Mouse (Mus musculus) large intestine, adult 2 months (tissue): Measurements from ENCODE around the gene Fam149a. TPM values are rescaled to one million over a fixed set of nuclear protein-coding genes. Genes with fewer than 3 reads are reported as not detected.
A peak's percentile ranks its signal among the peaks of the same experiment; 100 is the strongest.

Experiments
- DNase-seq: peaks from one replicate; pipeline ENCODE4 v3.0.0-alpha.2; 2012; ENCODE audit warnings: low read depth, low spot score
- WGBS: fragments of 180-500 bp; shearing (Covaris S2); methylation state at CpG from one replicate; pipeline ENCODE4 v1.1.7; 2018; 5-methylcytosine and 5-hydroxymethylcytosine counted together
- polyA plus RNA-seq: library from polyadenylated mRNA; depleted of rRNA; stranded (reverse); fragments of >200 nt; gene quantifications from 2 replicates; pipeline ENCODE4 v1.2.3, GENCODE M21; 2012; rRNA removed

Gene Fam149a
- 1.8 and 1.9 TPM in 2 replicates for polyA plus RNA-seq

DNA sequence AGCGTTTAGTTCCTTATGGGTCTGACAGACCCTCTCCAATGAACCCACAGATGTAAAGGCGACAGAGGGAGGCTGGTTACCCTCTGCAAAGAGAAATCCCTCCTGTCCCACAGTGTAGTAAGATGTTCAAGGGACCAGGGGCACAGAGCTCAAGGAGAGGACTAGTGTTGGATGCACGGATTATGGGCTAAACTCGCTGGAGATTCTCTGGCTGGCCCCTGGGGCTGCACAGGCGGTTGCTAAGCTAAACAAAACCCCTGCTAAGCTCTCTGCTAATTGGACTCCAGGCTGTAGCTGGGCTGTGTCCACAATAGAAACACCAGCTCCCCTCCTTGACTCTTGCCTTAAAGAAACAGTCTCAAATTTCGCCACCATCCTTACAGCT lies at the start of gene Fam149a:
Fam149a (minus strand) TSS at position 329 of the 385 bp plus-strand sequence.
- WGBS: 13% methylated on average over 6 of the region's 6 CpGs
- DNase-seq: no peak

DNA sequence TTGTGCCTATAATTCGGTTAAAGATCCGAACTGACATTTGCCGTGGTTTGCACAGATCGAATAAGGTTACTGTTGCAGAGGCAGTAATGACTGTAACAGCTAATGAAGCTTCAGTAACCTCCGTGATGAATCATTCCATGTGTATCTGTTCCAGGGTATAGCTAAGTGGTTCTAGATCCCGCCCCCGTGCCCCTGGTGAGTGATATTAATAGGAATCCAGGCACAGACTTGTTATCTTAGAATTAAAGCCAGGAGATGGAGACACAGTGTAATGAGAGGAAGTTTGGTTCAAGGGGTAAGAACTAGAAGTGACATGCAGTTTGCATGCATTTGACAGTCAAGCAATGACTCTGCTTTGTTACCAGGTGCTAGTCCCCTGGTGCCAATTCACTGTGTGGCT lies 38.1 kb upstream of the Fam149a start:
- WGBS: 91% methylated on average over 7 of the region's 7 CpGs
- DNase-seq: no peak

DNA sequence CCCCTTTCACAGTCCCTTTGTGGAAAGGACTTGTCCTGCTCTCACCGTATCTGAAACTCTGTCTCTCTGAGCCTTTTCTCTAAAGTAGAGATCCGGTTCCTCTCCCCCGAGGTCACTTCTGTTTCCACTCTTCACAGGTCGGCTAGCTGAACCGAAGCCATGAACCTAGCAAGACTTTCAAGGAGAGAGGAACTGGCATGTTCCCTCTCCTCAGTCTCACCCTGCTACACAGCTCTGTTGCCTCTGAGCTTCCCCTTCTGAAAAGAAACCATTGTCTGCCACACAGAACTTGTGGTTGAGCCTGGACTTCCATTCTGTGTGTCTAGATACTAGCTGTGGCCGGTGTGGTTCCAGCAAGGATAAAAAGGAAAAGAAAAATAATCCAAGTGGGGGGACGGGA lies 32.9 kb upstream of the Fam149a start:
- WGBS: 84% methylated on average over 7 of the region's 7 CpGs
- DNase-seq: no peak

DNA sequence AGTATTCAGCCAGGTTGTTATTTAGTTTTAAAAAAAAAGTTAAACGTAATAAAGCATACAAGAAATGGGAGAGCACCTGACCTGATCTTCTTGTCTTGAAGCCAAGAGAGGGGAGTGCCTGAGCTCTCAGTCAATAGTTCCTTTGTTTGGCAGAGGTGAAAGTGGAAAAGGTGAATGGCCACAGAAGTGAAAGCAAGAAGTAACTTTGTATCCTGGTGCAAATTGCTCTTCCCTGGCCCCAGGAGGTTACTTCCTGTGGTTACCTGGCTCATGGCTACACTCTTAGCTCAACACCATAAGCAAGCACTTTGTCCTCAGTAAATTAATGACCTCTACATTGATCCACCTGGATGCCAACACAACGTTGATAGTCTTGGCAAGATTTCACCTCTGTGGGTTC lies 28.8 kb upstream of the Fam149a start, which contains the start of gene Tlr3:
Tlr3 (minus strand) TSS at position 199 of the 400 bp plus-strand sequence.
- 19% methylated on average over 2 of the region's 2 CpGs for WGBS
- peak; percentile 88 for DNase-seq

DNA sequence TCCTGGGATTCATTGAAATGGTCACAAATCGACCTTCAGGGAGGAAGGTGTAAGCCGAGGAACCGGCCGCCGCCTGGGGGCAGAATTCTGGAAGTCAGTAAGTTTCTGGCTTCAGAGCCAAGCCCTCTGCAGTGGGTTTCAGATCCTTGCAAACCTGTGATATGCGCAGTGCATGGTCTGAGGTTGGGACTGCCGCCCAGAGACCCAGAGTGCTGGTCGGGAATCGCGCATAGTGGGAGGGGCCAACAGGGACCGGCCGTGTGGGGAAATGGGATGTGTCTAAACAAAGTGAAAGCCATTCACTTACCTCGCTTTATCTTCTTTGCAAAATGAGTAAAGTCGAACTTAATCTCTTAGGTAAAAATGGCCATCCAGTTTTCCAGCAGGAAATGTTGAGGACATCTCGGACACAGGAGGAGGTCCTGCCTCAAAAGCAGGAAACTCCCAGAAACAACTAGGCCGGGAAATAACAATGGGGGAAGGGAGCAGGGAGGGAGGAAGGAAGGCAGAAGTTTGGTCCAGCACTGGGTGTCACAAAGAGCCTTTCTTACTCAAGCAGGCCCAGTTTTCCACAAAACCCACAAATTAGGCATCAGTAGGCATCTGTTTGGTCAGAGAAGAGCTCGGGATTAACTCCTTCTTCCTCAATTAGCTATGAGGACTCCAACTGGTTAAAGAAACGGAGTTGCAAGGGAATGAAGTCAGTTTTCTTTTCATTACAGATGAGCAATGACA lies 28.2 kb upstream of the Fam149a start:
- 3% methylated on average over 18 of the region's 18 CpGs for WGBS
- DNase-seq: peak; percentile 56

DNA sequence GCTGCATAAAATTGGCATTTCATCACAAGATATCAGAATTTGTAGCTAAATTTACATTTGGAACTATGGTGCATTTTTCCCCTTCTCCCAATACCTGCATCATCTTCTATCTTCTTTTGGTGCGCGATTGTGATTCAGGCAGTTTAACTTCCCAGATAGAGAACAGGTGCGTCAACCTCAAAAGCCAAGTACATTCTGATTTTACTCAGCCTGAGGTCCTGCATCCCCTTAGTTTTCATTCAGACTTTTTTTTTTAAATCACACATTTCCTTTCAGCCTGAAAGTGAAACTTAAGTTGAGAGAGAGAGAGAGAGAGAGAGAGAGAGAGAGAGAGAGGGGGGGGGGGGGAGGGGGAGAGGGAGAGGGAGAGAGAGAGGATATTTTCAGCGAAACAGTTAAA lies 27.6 kb upstream of the Fam149a start:
- WGBS: 6% methylated on average over 4 of the region's 4 CpGs
- no peak for DNase-seq

DNA sequence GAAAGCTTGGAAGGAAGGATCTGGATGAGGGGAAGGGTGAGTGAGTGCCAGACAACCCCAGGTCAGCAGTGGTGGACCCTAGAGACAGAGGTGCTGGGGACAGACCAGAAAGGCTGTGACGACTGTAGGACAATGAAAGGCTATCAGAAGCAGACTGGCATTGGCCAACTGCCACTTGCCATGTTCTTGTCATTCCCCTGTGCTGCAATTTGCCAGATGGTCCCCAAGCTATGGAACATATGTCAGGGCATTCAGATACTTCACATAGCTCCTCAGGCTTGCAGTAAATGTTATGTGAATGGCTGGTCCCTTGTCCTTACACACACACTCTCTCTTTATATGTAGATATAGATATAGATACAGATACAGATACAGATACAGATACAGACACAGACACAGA lies 1.2 kb upstream of the Fam149a start:
- DNase-seq: no peak
- 54% methylated on average over 1 of the region's 1 CpGs for WGBS

DNA sequence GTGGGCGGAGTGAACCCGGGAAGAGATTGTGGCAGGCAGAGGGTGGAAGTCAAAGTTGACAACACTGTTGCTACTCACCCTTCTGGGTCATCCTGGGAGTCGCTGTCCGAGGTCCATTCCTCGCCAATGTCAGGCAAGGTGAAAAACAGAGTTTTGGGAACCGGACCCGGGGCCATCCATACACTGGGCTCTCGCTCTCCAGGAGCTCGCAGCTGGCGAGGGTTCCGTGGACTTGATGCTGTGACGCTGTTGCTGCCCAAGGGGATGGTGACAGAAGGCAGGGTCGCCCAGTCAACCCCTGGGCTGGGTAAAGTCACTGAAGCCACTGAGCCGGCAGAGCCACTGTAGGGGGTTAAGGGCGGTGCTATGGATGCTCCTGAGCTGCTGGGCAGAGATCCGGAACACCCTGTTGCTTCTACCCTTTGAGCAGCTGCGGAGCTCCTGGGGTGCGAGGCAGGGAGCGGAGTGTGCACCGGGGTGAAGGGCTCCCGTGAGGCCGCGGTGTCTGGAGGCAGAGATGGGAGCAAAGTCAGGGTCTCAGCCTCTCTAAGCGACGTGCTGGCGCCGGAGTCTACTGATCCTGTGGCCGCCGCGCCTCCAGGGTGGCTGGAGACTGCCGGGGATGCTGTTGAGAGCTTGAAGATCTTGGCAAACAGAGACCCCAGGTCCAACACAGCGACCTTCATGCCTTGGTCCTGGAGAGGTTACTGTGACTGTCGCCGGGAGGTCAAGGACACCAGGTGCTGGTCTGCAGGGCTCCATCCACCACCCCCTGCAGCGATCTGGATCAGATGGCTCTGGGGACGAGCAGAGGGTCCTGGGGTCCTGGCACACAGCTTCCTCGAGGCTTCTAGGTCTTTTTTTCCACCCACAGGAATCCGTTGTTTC lies 772 bp downstream of the Fam149a start:
- DNase-seq: no peak
- 8% methylated on average over 38 of the region's 38 CpGs for WGBS

DNA sequence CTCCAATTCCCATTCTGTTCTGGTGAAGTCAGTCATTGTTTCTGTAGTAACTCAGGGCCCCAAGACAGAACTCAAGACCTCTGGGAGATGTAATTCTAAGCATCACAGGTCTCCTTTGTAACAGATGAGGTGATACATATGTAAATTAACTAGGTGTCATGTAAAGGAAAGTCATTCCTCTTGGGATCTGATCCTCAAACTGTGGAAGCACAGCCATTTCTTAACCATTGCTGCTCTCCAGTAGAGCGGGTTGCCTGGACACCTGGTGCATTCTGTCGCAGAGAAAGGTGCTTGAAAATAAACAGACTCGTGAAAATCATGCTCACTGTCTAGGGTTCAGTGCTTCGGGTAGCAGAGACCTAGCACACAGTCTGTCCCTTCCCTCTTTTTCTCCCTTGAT lies 1.5 kb downstream of the Fam149a start:
- WGBS: 38% methylated on average over 4 of the region's 4 CpGs
- no peak for DNase-seq

DNA sequence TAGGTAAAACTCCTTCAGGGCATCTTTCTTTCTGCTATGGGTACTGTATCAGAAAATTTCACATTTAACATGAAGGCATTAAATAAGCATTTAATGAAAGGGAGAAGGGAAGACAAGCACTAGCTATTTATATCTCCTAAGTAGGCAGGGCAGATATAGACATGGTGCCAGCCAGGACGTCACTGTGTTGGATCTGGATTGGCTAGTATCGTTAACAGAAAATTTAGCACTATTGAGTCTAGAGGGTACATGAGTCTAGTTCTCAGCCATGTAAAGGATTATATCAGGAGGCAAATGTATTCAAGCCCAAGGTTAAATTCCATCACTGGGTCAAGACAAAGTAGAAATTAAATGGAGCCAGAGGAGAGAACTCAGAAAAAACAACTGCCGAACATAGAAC lies 8.0 kb downstream of the Fam149a start:
- 74% methylated on average over 3 of the region's 3 CpGs for WGBS
- DNase-seq: no peak

DNA sequence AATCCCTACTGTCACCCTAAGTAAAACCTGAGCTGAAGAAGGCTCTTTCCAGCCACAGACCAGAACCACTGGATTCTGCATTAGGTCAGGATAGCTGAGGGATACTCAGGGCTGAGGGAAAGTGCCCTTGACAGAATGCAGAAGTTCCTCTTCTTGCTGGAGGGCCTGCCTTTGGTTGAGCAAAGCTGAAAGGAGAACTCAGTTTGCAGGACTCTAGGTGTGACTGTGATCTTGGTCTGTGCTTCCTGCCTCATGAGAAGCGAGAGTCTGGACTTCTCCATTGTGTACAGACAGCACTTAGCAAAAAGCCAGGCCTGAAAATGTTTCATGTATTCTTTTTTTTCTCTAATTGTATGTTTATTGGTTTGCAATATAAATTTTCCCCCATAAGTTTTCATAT lies 14.9 kb downstream of the Fam149a start:
- no peak for DNase-seq
- 88% methylated on average over 1 of the region's 1 CpGs for WGBS

DNA sequence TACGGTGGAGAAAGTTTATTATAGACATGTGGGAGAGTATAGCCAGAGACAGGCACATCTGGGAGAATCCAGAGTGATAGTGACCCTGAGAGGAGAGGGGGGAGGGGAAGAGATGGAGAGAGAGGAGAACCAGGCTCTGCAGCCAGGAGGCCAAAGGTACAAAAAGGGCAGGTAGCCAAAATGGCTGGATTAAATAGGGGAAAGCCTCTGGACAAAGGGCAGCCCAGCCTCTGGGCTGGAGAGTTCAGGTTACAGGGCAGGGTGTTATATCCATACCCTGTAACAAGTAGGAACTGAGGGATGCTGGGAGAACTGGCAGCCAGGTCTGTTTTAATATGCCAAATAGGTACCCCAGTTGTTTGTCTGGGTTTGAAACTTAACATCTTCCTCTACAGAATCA lies 18.9 kb downstream of the Fam149a start:
- 65% methylated on average over 1 of the region's 1 CpGs for WGBS
- DNase-seq: no peak

DNA sequence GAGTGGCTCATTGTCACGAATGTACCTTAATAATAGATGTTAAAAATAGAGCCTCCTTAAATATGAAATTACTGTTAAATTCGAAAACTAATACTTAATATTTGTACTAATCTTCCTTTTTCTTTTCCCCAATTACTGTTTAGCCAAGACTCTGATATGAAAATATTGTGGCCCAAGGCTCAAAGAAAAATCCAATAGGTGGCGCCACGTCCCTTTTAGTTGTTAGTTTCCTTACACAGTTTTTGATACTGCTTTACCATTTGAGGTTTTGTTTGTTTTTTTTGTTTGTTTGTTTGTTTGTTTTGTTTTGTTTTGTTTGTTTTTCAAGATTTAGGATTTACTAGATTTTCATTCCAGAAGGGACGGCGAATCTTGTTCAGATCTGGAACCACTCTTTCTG lies 19.8 kb downstream of the Fam149a start:
- 66% methylated on average over 6 of the region's 6 CpGs for WGBS
- no peak for DNase-seq

DNA sequence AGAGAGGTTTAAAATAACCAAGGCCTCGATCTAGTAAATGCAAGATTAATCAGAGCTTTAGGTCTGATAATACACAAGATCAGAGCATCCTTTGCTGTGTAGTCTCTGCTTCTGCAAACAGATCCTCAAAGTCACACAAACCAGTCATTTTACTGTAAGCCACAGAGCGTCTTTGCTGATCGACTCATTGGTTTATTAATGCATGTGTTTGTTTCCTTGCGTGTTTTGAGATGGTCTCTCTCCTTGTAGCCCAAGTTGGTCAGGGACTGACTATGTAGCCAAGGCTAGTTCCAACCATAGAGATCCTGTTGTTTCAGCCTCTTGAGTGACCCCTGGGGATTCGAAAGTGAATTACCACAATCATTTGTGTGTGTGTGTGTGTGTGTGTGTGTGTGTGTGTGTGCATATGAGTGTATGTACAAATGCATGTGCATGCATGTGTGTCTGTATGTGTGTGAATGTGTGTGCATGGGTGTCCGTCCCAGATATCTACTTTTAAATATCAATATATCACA lies 22.9 kb downstream of the Fam149a start:
- WGBS: 68% methylated on average over 6 of the region's 6 CpGs
- no peak for DNase-seq

DNA sequence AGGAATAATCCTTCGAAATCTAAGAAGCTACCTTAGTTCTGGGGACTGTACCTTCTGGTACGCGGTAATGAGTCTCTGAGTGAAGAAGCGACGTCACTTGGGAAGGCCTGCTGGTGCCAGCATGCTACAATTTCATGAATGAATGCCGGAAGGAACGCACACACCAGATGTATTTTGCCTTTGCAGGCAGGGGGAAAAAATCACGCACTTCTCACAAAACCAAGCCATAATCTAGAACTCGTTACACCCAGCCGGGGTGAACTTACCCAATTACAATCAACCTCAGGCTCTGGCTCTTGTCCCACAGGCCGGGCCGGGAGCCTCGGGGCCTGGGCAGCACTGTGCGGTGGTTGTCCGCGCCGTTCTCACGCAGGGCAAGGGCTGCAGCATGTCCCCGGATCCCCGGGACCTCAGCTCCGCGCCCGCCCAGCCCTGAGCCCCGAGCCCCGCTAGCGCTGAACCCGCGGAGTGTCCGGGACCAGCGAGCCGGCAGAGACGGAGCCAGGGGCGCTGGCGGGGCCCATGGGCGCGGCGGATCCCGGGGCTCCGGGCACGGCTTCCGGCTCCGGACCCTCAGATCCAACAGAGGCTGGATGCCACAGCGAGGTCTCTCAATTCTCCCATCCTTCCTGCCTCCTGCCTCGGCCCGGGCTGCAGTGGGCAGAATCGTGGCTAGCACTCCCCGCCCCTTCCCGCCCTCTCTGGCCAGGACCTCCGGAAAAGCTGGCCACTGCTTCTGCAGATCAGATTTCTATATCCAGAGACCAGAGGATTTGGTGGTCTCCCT lies 23.8 kb downstream of the Fam149a start:
- DNase-seq: no peak
- WGBS: 5% methylated on average over 47 of the region's 49 CpGs

DNA sequence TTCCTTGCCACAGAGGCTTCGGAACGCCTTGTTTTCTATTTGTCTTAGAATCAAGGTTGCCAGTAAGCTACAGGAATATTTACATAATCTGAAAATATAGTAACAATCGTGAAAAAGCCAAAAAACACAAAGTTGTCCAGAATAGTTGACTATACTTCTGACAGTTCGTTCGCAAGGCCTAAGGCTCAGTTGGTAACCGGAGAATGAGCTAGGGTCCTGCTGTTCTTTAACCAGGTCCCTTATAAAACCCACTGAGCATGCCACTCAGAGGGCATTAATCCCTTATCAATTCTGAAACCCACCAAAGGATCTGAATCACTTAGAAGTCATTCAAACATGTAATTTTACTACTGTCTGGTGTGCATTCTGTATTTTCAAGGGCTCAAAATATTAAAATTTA lies 26.3 kb downstream of the Fam149a start:
- no peak for DNase-seq
- WGBS: 87% methylated on average over 6 of the region's 6 CpGs

DNA sequence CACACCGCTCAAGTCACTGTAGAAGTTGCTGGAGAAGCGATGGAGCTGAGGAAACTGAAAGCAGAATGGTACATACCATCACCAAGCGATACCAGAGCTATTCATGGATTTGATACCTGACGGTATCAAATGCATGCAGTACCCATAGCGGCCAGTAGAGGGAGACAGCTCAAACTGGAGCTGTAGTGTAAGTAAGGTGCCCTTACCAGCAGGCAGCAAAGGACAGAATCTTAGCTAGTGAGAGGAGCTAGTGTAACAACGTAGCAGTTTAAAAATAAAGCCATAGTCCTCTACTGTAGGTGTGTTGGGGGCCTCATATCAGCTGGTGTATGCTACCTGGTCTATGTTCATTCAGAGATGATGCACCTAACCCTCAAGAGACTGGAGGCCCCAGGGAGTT lies 37.1 kb downstream of the Fam149a start:
- peak; percentile 73 for DNase-seq
- WGBS: 8% methylated on average over 6 of the region's 6 CpGs

DNA sequence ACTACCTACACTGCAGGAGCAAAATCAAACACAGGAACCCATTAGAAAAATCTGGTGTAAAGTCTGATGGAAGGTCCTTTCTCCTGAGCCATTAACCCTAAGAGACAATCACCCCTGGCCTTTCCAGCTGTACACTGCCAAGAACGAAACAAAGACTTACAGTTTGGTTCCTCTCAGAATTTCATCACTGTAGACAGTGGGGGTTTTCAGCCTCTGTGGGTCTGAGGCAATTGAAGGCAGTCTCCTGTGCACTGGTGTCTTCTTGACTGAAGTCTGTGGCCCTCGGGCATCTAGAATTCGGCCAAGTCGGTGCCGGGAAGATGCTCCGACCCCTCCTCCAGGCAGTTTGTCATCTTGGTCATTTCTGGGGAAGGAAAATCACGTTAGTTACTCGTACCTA lies 37.8 kb downstream of the Fam149a start:
- 89% methylated on average over 8 of the region's 8 CpGs for WGBS
- DNase-seq: no peak

DNA sequence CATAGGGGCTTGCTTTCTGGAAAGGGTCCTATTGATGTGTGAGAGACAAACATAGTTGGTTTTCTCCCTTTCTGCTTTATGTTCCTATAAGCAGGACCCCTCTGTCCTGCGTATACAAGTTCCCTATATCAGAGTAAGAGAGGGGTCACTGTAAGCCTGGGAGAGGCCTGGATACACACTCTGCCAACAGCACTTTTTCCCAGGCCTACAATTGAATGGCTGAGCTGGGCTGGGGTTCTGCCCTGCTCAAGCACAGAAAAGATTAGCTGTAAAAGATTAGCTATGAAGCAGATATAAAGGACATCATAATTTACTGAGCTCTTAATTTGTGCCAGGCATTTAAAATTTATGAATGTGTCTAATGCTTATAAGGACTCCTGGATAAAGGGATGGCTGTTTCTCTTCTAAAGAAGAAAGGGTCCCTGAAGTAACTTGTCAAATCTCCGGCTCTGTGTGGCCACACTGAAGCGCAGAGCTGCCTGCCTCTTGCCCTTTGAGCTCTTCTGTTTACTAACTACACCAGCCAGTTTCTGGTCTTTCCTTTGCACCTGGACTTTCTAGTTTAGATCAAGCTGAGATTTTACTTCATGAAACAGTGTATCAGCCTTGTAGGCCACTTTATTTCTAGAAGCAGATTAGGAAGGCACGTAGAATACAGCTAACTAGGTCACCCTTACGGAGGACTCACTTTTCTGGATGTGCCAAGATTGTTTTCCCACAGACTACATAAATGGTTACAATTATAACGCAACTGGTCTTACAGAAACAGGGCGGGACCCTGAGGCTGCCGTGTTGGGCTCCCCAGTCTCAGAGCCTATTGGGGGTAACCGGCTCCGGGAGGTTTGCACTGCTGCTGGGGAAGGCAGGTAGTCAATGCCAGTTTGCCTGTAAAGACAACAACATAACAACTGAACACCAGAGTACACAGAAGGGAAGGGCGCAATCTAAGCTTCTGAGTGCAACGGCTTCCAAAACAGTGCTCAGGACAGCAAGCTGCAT lies 40.2 kb downstream of the Fam149a start:
- no peak for DNase-seq
- 35% methylated on average over 12 of the region's 12 CpGs for WGBS
